ENCODE assay signal across 17 mouse cellular contexts in genomic region chr8:105493495-105493894, GRCm38 (mm10).
"Had no signal": no experiment of that assay in that cellular context is flagged by ENCODE, and none has a peak within 500 bp of the region (broad histone marks: within the 10 kb centered on the region; RNA-seq: fewer than 3 reads in every experiment).

No protein-coding gene starts in this region.

- ATAC-seq: intestine, postnatal 0 days; liver, embryonic 12.5 days had no signal

- H3K4me2 ChIP-seq: limb, embryonic 13.5 days; liver, embryonic 12.5 days; liver, embryonic 15.5 days; midbrain, embryonic 11.5 days had no signal

- H3K27ac ChIP-seq: kidney, postnatal 0 days; layer of hippocampus, adult 2 months; limb, embryonic 13.5 days; liver, embryonic 12.5 days; liver, embryonic 15.5 days; stomach, postnatal 0 days had no signal

- H3K27me3 ChIP-seq: limb, embryonic 13.5 days had no signal

- H3K9ac ChIP-seq: limb, embryonic 13.5 days; liver, embryonic 12.5 days; liver, embryonic 15.5 days had no signal

- DNase-seq: kidney, adult 2 months; layer of hippocampus, adult 9-11 months; liver; midbrain, embryonic 14.5 days; right cerebral cortex, postnatal 4 days; thymus, adult 2 months; thymus, postnatal 14 days; thymus, postnatal 4 days had no signal

- H3K36me3 ChIP-seq: limb, embryonic 10.5 days; limb, embryonic 13.5 days; liver, embryonic 12.5 days; liver, embryonic 15.5 days had no signal

- H3K9me3 ChIP-seq: limb, embryonic 10.5 days; limb, embryonic 13.5 days; liver, embryonic 12.5 days; liver, embryonic 15.5 days had no signal

- H3K4me3 ChIP-seq: layer of hippocampus, adult 2 months; limb, embryonic 10.5 days; limb, embryonic 13.5 days; liver, embryonic 12.5 days; liver, embryonic 15.5 days had no signal
